Mouse (Mus musculus) forebrain, postnatal 0 days (tissue): ENCODE results near the gene Tmem179. TPM values are rescaled to one million over a fixed set of nuclear protein-coding genes. Genes with fewer than 3 reads are reported as not detected.

ENCODE experiments used
- ATAC-seq: fragments of 200-750 bp; cut with Nextera tagmentation; 2 replicates; pipeline ENCODE4 v1.8.0; 2017; ENCODE audit warnings: mild to moderate bottlenecking, moderate library complexity
- DNase-seq: peaks from one replicate; pipeline ENCODE4 v3.0.0-alpha.2; 2015
- H3K27ac ChIP-seq: fragments of 300-500 bp; sonication (generic); 2 replicates; pipeline ENCODE4 v1.5.1; 2014; ENCODE audit warnings: low read depth, mild to moderate bottlenecking, antibody characterized with exemption, low read length, moderate library complexity, mixed read lengths
- H3K27me3 ChIP-seq: fragments of 300-500 bp; sonication (generic); 2 replicates; pipeline ENCODE4 v1.6.1; 2014; ENCODE audit warnings: mild to moderate bottlenecking, low read length, mixed read lengths; ENCODE audit not compliant: insufficient read depth
- H3K36me3 ChIP-seq: fragments of 300-500 bp; sonication (generic); 2 replicates; pipeline ENCODE4 v1.6.1; 2014; ENCODE audit warnings: mild to moderate bottlenecking, moderate library complexity; ENCODE audit not compliant: insufficient read depth
- H3K4me1 ChIP-seq: fragments of 300-500 bp; sonication (generic); 2 replicates; pipeline ENCODE4 v1.6.1; 2014; ENCODE audit warnings: antibody characterized with exemption; ENCODE audit not compliant: insufficient read depth
- H3K4me2 ChIP-seq: fragments of 300-500 bp; sonication (generic); 2 replicates; pipeline ENCODE4 v1.6.1; 2014; ENCODE audit warnings: low read depth, mild to moderate bottlenecking, moderate library complexity
- H3K4me3 ChIP-seq: fragments of 300-500 bp; sonication (generic); 2 replicates; pipeline ENCODE4 v1.5.1; 2014; ENCODE audit warnings: low read depth, low read length, mixed read lengths
- H3K9ac ChIP-seq: fragments of 300-500 bp; sonication (generic); 2 replicates; pipeline ENCODE4 v1.6.1; 2014; ENCODE audit warnings: mild to moderate bottlenecking
- H3K9me3 ChIP-seq: fragments of 300-500 bp; sonication (generic); 2 replicates; pipeline ENCODE4 v1.6.1; 2016; ENCODE audit warnings: low read length
- CTCF ChIP-seq: sonication (generic); IDR thresholded peaks from 2 replicates; pipeline ENCODE4 v1.5.1; 2016; ENCODE audit warnings: antibody characterized with exemption, control low read depth, low read depth
- WGBS: fragments of 180-500 bp; shearing (Covaris S2); extraction: QIAGEN DNeasy Blood & Tissue Kit; methylation state at CpG from one replicate; pipeline ENCODE4 v1.1.7; 2014; 5-methylcytosine and 5-hydroxymethylcytosine counted together
- polyA plus RNA-seq: library from polyadenylated mRNA; unstranded; fragments of >200 nt; fragmentation: Nextera tagmentation; extraction: Ambion mirVana; gene quantifications from 2 replicates; pipeline ENCODE4 v1.2.1, GENCODE M21; 2015
- total RNA-seq: library from RNA; depleted of rRNA; stranded (reverse); fragments of >200 nt; gene quantifications from 2 replicates; pipeline ENCODE4 v1.2.3, GENCODE M21; 2014

Tmem179 gene
- total and polyA plus RNA-seq, 2 experiments from 2014 or later = 112 to 119 TPM

- Histone ChIP-seq H3K4me2 (no peak overlapping the region), H3K9me3 (no peaks in the 10 kb centered on the region), H3K36me3 (no peaks in the 10 kb centered on the region), H3K4me3 (no peak overlapping the region), H3K27me3 (no peaks in the 10 kb centered on the region), H3K27ac (no peak overlapping the region), H3K9ac (no peak overlapping the region), H3K4me1 (peaks cover 10% of the 10 kb centered on the region; the same call in 1 of the 2 replicates)
- 86% methylated on average over 10 of the region's 10 CpGs for WGBS
- ATAC-seq (no peak), DNase-seq (no peak)
- no peak for TF ChIP-seq CTCF
Measured at GRCm38 (mm10) chr12:112467387-112467786, 49.2 kb downstream of the Tmem179 start.

GRCm38 (mm10) chr12:112465928-112466327 lies 50.6 kb downstream of the Tmem179 start:
- H3K9ac ChIP-seq = no peak overlapping the region
- H3K9me3 ChIP-seq = no peaks in the 10 kb centered on the region
- H3K4me2 ChIP-seq = no peak overlapping the region
- peaks cover 10% of the 10 kb centered on the region; the same call in 1 of the 2 replicates for H3K4me1 ChIP-seq
- no peaks in the 10 kb centered on the region for H3K36me3 ChIP-seq
- H3K27ac ChIP-seq = no peak overlapping the region
- DNase-seq = no peak
- no peak for TF ChIP-seq CTCF
- no peak overlapping the region for H3K4me3 ChIP-seq
- WGBS = 95% methylated on average over 17 of the region's 17 CpGs
- ATAC-seq = no peak
- no peaks in the 10 kb centered on the region for H3K27me3 ChIP-seq

- no peaks in the 10 kb centered on the region for H3K27me3 ChIP-seq
- TF ChIP-seq CTCF = no peak
- 86% methylated on average over 3 of the region's 3 CpGs for WGBS
- no peak overlapping the region for H3K4me3 ChIP-seq
- no peak overlapping the region for H3K27ac ChIP-seq
- no peak overlapping the region for H3K4me2 ChIP-seq
- no peaks in the 10 kb centered on the region for H3K36me3 ChIP-seq
- H3K4me1 ChIP-seq = no peaks in the 10 kb centered on the region
- DNase-seq (no peak), ATAC-seq (no peak)
- H3K9me3 ChIP-seq = no peaks in the 10 kb centered on the region
- no peak overlapping the region; the same call in 1 of the 2 replicates for H3K9ac ChIP-seq
Measured at GRCm38 (mm10) chr12:112464516-112464915, 52.0 kb downstream of the Tmem179 start.

- no peak overlapping the region for H3K4me2 ChIP-seq
- H3K4me1 ChIP-seq = no peaks in the 10 kb centered on the region
- H3K27me3 ChIP-seq = no peaks in the 10 kb centered on the region
- H3K4me3 ChIP-seq = no peak overlapping the region
- no peak for ATAC-seq
- TF ChIP-seq CTCF = no peak
- no peak overlapping the region for H3K27ac ChIP-seq
- H3K36me3 ChIP-seq = no peaks in the 10 kb centered on the region
- no peak for DNase-seq
- no peaks in the 10 kb centered on the region for H3K9me3 ChIP-seq
- H3K9ac ChIP-seq = no peak overlapping the region
- WGBS = 80% methylated on average over 3 of the region's 3 CpGs
Measured at GRCm38 (mm10) chr12:112463750-112464444, 52.6 kb downstream of the Tmem179 start.

GRCm38 (mm10) chr12:112463209-112463608 lies 53.3 kb downstream of the Tmem179 start:
- WGBS = 81% methylated on average over 4 of the region's 4 CpGs
- H3K9ac ChIP-seq = no peak overlapping the region
- peaks cover 2% of the 10 kb centered on the region; the same call in 1 of the 2 replicates for H3K4me1 ChIP-seq
- no peak for ATAC-seq
- H3K4me2 ChIP-seq = no peak overlapping the region
- no peaks in the 10 kb centered on the region for H3K27me3 ChIP-seq
- H3K36me3 ChIP-seq = no peaks in the 10 kb centered on the region
- H3K9me3 ChIP-seq = no peaks in the 10 kb centered on the region
- H3K27ac ChIP-seq = no peak overlapping the region
- TF ChIP-seq CTCF = peak; percentile 31; the same call in 1 of the 2 replicates
- no peak for DNase-seq
- no peak overlapping the region for H3K4me3 ChIP-seq

GRCm38 (mm10) chr12:112462423-112462822 lies 54.1 kb downstream of the Tmem179 start:
- 58% methylated on average over 12 of the region's 12 CpGs for WGBS
- ATAC-seq = no peak

GRCm38 (mm10) chr12:112457839-112458238 lies 58.7 kb downstream of the Tmem179 start:
- H3K4me1 ChIP-seq = peaks cover 6% of the 10 kb centered on the region
- H3K9ac ChIP-seq = no peak overlapping the region
- DNase-seq (peak; percentile 90), ATAC-seq (peak; percentile 98)
- H3K4me3 ChIP-seq = no peak overlapping the region
- 6% methylated on average over 4 of the region's 4 CpGs for WGBS
- no peak overlapping the region for H3K4me2 ChIP-seq
- no peak for TF ChIP-seq CTCF
- H3K9me3 ChIP-seq = no peaks in the 10 kb centered on the region
- peak overlapping the region; percentile 72 for H3K27ac ChIP-seq
- H3K36me3 ChIP-seq = no peaks in the 10 kb centered on the region
- no peaks in the 10 kb centered on the region for H3K27me3 ChIP-seq

More at GRCm38 (mm10) chr12:112462423-112462822, 54.1 kb downstream of the Tmem179 start:
- Histone ChIP-seq H3K9me3 (no peaks in the 10 kb centered on the region), H3K27ac (no peak overlapping the region), H3K27me3 (no peaks in the 10 kb centered on the region), H3K9ac (no peak overlapping the region), H3K36me3 (no peaks in the 10 kb centered on the region), H3K4me2 (no peak overlapping the region), H3K4me1 (peaks cover 6% of the 10 kb centered on the region), H3K4me3 (no peak overlapping the region)
- no peak for DNase-seq
- no peak for TF ChIP-seq CTCF
